Mouse (Mus musculus) mesoderm, embryonic 11.5 days (tissue): Measurements from ENCODE around the gene Lkaaear1.

Experiments
- DNase-seq: peaks from one replicate; pipeline ENCODE4 v3.0.0-alpha.2; 2012; ENCODE audit warnings: low read depth, low spot score

Lkaaear1 gene

GRCm38 (mm10) chr2:181683381-181683780 lies 14.9 kb downstream of the Lkaaear1 start:
- DNase-seq = no peak

GRCm38 (mm10) chr2:181681978-181682377 lies 16.3 kb downstream of the Lkaaear1 start:
- no peak for DNase-seq

- DNase-seq = no peak
Measured at GRCm38 (mm10) chr2:181680716-181681117, 17.5 kb downstream of the Lkaaear1 start.

GRCm38 (mm10) chr2:181679951-181680715 lies 18.1 kb downstream of the Lkaaear1 start, which contains the start of gene Tcea2:
TSS of gene Tcea2 (plus strand) at chr2:181680310.
- DNase-seq = peak; percentile 75

GRCm38 (mm10) chr2:181678780-181679179 lies 19.5 kb downstream of the Lkaaear1 start:
- peak; percentile 86 for DNase-seq

GRCm38 (mm10) chr2:181677755-181678098 lies 20.5 kb downstream of the Lkaaear1 start:
- DNase-seq = no peak

- no peak for DNase-seq
Measured at GRCm38 (mm10) chr2:181677096-181677754, 21.0 kb downstream of the Lkaaear1 start.

- DNase-seq = no peak
Measured at GRCm38 (mm10) chr2:181676424-181676823, 21.8 kb downstream of the Lkaaear1 start.

- peak; percentile 55 for DNase-seq
Measured at GRCm38 (mm10) chr2:181675454-181675853, 22.8 kb downstream of the Lkaaear1 start.

GRCm38 (mm10) chr2:181674934-181675333 lies 23.3 kb downstream of the Lkaaear1 start:
- no peak for DNase-seq

- no peak for DNase-seq
Measured at GRCm38 (mm10) chr2:181673501-181673900, 24.7 kb downstream of the Lkaaear1 start.

- no peak for DNase-seq
Measured at GRCm38 (mm10) chr2:181671984-181672383, 26.3 kb downstream of the Lkaaear1 start.

- DNase-seq = no peak
Measured at GRCm38 (mm10) chr2:181671326-181671725, 26.9 kb downstream of the Lkaaear1 start, which contains the start of gene Sox18. TSS of gene Sox18 (minus strand) at chr2:181671640.

- no peak for DNase-seq
Measured at GRCm38 (mm10) chr2:181670913-181671311, 27.3 kb downstream of the Lkaaear1 start.

GRCm38 (mm10) chr2:181670285-181670912 lies 27.8 kb downstream of the Lkaaear1 start:
- no peak for DNase-seq

- DNase-seq = no peak
Measured at GRCm38 (mm10) chr2:181663298-181663630, 35.0 kb downstream of the Lkaaear1 start.

GRCm38 (mm10) chr2:181662620-181663297 lies 35.5 kb downstream of the Lkaaear1 start:
- no peak for DNase-seq

- DNase-seq = peak; percentile 74
Measured at GRCm38 (mm10) chr2:181659609-181660055, 38.6 kb downstream of the Lkaaear1 start.

GRCm38 (mm10) chr2:181658930-181659555 lies 39.2 kb downstream of the Lkaaear1 start:
- DNase-seq = no peak

GRCm38 (mm10) chr2:181658528-181658927 lies 39.7 kb downstream of the Lkaaear1 start:
- no peak for DNase-seq

GRCm38 (mm10) chr2:181657441-181657840 lies 40.8 kb downstream of the Lkaaear1 start:
- no peak for DNase-seq
